Mouse (Mus musculus) frontal cortex, postnatal 25 days (tissue): ENCODE measurements at regions not wholly inside any gene's neighbourhood (a gene's known extent, or its start where the extent isn't known, plus 50 kb on each side); places are given as distances from the start of the nearest gene placed in this dataset.
A peak's percentile ranks its signal among the peaks of the same experiment; 100 is the strongest.

ENCODE experiments used
- DNase-seq, 2 experiments: peaks; one replicate each; pipeline ENCODE4 v3.0.0; 2022; ENCODE audit warnings: low spot score in 2 of 2

DNA sequence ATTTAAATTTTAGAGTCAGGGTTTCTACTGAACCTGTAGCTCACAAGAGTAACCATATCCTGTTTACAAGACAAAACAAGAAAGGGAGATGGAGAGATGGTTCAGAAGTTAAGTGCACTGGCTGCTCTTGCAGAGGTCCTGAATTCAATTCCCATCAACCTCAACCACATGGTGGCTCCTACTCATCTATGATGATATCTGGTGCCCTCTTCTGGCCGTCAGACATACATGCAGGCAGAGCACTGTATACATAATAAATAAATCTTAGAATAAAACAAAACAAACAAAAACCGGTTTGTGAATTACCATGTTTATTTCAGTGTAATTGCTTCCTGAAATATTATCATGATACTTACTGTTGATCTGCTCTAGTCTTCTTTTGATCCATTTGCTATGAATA is 845.4 kb downstream of the Pcdh18 start:
- DNase-seq = no peak

- DNase-seq = no peak
Measured at GRCm38 (mm10) chr3:48890403-48890802, 866.7 kb downstream of the Pcdh18 start.

DNA sequence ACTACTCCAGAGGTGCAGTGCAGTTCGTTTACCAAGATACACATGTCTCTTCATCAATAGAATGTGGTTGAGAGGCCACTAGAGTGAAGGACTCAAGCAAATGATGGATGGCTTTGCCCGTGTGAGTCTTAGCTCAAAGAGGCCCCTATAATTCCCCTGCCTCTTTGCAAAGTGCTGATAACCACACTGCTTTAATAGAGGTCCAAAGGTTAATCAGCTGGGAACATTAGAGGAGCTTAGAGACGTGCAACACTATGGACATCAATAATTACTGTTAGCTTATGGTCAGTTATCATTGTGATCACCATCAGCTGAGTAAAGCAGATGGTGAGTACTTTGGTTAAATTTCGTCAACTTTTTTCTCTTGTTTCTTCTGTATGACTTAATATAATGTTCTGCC is 869.2 kb downstream of the Pcdh18 start:
- DNase-seq = no peak

- DNase-seq = no peak
Measured at GRCm38 (mm10) chr3:48869527-48869926, 887.6 kb downstream of the Pcdh18 start.

DNA sequence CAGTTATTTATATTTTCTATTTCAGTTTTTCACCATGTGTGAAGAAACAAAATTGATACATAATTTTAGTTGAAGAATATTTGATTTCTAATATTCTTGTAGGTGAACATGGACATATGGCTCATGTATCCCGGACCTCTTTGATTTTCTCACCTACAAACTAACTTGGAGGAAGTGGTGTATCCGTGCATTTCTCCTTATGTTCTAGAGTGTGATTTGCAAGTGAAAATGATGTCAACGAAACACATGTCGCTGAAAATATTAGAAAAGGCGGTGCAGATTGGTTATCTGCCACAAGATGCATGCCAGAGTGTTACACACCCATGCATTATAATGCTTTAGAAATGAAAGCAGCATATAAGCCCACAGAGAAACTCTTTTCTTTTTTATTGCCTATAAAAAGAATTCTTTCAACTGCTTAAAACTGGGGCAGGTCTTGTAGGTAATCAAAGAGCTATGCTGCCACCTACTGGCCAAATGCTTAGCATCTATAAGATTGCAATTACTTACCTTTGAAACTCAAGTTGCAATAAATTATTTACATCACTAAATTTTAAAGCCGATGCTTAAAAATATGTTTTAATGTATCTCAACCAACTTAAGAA is 911.0 kb downstream of the Pcdh18 start:
- peak; percentile 54 to 68 for DNase-seq

DNA sequence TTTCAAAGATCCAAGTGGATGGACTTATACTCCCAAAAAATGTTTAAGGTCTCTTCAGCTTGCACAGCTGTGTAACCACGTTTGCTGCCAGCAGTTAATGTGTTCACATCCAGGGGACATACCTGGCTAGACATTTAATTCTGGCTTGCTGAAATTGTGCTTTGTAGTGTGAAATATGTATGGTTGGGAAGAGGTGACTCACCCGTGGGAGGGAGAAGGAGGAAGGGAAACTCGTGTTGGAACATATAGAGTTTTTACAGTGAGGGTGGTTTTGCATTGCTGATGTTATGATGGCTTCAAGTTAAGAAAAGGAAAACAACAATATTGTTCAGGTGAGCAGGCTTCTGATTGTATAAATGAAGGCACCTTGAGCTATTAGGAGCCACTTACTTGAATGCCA is 916.4 kb downstream of the Pcdh18 start:
- no peak for DNase-seq

GRCm38 (mm10) chr3:48823360-48823759 is 933.8 kb downstream of the Pcdh18 start:
- no peak for DNase-seq

GRCm38 (mm10) chr3:48804398-48804797 is 952.7 kb downstream of the Pcdh18 start:
- DNase-seq = no peak

GRCm38 (mm10) chr3:48771709-48772108 is 985.4 kb downstream of the Pcdh18 start:
- no peak for DNase-seq
